Mouse (Mus musculus) T-helper 17 cell (primary cell): Measurements from ENCODE around the gene Mical2.

Experiments used
- in situ Hi-C, 2 experiments: fragments of 300-600 bp; cut with MboI, MseI; formaldehyde crosslinking; loops; 1 replicate in 1 of 2; 2 replicates in 1 of 2; pipeline ENCODE4 v1.15.1; 2025; ENCODE audit warnings: high pct_unique_total_duplicates in 2 of 2

Gene Mical2

GRCm38 (mm10) chr7:112274611-112275010, 49.0 kb downstream of the Mical2 start:
- in situ Hi-C loops, result no loop called here

DNA sequence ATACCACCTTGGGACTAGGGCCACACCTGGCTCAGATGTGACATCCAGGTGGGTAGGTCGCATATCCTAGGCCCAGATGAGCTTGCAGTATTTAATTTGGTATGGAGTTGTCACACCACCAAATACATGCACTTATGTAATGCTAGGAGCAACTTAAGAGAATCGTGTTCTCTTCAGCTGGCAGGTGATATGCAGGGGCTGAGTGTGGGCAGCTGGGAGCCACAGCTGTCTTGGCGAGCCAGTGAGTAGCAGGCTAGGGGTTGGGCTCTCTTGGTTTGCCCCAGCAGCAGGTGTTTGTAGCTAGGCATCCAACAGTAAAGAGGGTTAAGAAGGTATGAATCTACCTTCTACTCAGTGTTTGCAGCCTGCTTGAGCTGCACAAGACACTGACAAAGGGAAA, 49.4 kb downstream of the Mical2 start:
- in situ Hi-C loops, result no loop called here

GRCm38 (mm10) chr7:112275883-112276282, 50.2 kb downstream of the Mical2 start:
- in situ Hi-C loops, result no loop called here

- in situ Hi-C loops, result no loop called here
Measured at GRCm38 (mm10) chr7:112276823-112277222, 51.2 kb downstream of the Mical2 start.

DNA sequence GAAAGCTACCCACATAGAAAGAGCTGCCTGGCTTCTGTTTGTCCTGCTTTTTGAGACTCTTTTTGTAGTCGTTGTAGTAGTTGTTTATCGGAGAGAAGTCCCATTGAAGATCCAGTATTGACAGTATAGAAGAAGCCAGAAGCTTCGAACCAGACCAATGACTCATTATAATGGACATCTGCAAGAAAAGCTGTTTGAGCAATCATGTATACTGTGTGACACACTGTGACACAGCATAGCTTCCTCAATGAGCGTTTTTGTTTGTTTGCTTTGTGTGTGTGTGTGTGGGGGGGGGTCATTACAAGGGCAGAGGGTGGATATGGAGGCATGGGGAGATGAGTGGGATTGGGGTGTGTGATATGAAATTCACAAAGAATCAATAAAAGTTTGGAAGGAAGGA, 53.0 kb downstream of the Mical2 start:
- in situ Hi-C loops, result no loop called here

GRCm38 (mm10) chr7:112280474-112280873, 54.8 kb downstream of the Mical2 start:
- in situ Hi-C loops, result no loop called here

DNA sequence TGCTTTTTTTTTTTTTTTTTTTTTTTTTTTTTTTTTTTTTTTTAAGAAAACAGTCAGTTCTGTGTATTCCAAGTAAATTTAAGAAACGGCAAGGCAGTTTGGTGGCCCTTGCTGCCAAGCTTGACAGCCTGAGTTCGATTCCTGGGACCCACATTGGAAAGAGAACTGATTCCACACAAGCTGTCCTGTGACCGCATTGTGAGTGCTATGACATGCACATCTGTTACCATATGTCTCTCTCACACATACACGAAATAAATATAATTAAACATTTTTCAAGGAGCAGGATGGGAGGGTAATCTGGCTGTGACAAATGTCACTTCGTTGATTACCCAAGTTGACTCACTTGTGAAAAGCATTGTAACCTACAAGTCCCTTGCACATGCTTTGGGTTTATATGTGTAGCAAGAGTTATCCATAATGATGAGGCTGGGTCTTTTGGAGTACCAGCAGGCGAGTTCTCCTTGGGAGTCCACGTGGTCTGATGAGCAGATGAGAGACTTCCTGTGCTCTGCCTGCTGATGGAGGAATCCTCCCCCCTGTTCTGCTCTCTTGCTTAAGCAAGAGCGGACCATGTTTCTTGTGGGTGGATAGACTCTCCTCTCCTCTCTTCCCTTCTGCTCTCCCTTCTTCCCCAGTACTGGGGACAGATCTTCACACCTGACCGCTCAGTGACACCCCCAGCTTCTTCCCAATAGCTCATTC, 58.1 kb downstream of the Mical2 start:
- in situ Hi-C loops, result no loop called here

GRCm38 (mm10) chr7:112285573-112285972, 59.9 kb downstream of the Mical2 start:
- in situ Hi-C loops, result no loop called here

DNA sequence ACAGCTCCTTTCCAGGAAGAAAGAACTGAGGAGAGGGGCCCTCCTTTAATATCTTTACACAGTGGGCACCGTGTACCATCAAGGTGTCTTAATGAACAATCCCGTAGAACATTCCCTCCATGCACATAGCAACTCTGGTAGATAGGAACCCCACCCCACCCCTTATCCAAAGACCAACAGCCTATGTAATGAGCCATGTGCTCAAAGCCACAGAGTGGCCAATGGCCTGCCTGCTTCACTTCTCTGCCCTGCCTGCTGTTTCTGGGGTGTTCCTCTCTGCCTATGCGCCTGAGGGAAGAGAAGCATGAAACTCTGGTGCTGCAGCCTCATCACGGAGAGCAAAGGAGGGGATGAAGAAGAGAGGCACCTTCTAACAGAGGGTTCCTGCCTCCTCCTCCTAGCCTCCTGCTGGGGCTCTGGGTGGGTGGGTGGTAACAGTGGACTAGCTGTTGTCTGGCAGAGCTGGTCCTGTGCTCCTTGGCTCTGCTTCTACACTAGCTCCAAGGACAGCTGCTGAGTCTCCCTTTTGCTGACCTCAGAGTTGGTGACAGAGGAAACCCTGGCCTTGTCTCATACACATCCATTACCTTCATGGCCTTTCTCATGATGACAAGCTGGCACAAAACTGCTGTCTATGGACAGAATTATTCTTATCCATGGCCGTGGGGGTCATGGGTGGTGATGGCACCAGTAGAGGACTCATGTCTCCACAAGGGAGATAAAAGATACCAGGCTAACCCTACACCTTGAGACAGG, 62.9 kb downstream of the Mical2 start:
- in situ Hi-C loops, result no loop called here

DNA sequence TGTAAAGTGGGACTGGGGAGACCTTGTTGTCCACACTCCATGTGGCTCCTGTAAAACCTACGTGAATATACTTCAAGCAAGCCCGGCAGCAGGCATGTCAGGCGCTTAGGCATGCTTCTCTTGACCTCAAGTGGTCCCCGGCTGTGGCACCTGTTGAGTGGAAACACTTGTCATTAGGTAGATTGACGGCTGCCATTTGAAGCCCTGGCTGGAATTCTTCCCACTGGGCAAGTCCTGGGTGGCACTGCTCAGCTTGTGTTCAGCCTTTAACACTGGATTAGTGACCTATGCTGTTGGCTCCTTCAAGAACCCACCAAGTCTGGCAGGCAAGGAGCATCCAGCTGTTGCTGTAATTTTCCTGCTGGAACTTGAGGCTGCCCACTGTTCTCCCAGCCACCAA, 63.9 kb downstream of the Mical2 start:
- in situ Hi-C loops, result no loop called here

DNA sequence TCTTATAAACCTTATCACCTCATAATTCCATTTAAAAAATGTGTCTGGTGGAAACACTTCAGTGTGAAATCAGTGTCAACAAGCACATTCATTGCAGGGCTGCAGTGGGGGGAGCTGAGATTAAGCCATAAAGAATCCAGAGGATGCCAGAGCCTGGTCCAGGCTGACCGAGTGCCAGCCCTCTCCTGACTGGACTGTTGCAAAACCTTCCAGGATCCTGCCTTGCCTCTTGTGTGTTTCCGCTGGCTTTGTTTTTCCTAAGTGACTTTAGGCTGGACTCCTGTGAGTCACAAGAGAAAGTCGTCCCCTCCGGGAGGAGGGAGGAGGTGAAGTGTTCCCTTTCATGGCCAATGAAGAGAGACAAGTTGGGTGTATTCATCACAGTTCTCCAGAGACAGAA, 64.3 kb downstream of the Mical2 start:
- in situ Hi-C loops, result no loop called here

- in situ Hi-C loops, result no loop called here
Measured at GRCm38 (mm10) chr7:112293456-112294104, 67.9 kb downstream of the Mical2 start.

DNA sequence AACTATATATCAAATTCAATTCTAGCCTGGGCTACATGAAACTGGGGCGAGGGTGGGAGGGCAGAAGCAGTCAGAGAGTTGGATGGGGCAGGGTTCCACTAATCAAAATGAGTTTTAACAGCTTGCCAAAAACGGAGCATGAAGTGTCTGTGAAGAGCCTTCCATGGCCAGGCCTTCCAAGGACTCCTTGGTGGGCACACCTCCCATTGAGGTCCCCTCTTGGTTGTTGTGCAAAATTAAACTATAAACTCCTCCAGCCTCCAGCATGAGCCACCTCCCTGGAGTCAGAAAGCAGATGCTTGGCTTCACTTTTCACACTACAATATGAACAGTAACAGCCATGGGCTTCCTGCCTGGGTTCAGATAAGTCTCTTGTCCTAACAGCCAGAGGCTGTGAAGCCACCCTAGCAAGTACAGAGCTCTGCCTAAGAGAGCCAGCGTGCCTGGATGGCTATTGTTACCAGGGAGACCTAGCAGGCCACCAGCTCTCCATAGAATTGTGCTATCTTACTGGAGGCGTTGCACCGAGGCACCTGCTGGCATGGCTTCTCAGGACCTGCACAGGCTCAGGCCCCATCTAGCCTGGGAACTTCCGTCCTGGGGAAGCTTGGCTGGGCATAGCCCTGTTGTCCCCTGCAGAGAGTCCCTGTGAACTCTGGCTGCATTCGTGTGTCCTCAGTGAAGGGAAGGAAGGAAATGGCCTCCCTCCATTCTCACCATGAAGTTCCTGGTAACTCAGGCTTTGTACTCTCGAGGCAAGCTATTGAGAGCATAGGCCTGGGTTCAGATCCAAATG, 70.0 kb downstream of the Mical2 start:
- in situ Hi-C loops, result no loop called here

DNA sequence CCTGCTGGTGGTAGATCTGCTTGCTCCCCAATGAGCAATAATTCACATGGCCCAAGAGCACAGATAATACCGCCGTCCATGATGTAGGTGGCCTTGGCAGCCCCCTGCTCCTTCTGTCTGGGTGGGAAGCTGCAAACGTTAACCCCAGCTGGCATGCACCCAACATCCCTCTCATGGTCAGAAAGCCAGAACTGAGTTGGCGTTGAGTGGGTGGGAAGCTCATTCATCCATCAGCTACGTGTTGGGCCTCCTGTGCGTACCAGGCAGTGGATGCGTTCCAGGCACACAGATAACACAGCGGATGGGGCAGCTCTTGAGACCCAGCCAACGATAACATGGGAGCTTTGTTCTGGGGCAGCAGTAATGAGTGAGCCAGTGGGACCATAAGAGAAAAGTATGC, 72.4 kb downstream of the Mical2 start:
- in situ Hi-C loops, result no loop called here

GRCm38 (mm10) chr7:112298871-112299422, 73.3 kb downstream of the Mical2 start:
- in situ Hi-C loops, result no loop called here

GRCm38 (mm10) chr7:112299521-112300096, 74.0 kb downstream of the Mical2 start:
- in situ Hi-C loops, result no loop called here

DNA sequence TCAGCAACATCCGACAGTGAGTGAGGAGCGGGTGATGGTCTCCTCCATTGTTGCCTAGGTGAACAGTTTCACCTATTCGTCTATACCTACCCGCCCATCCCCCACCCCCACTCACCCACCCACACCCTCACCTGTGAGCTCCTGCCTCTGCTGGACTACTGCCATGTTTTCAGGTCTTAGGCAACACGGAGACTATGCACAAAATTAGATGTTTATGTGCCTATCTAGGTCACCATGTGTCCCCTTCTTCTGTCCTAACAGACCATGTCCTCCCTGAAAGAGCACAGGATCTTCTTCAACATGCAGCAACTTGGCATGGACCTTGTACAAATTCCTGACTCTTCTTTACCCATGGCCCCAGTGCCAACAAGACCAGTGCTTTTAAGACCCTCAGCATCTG, 74.5 kb downstream of the Mical2 start:
- in situ Hi-C loops, result no loop called here

DNA sequence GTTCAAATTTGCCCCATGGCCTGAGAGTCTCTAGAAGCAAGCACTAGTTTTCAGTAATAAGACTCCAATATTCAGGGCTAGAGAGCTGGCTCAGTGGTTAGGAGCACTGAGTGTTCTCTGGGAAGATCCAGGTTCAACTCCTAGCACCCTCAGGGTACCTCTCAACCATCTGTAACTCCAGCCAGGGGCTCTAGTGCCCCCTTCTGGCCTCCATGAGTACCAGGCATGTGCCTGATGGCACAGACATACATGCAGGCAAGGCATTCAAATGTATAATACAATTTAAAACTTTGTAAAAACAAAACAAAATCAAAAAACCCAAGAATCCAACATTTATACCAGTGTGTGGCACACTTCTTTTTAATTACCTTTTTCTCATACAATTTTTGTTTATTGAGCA, 75.4 kb downstream of the Mical2 start:
- in situ Hi-C loops, result no loop called here

GRCm38 (mm10) chr7:112304382-112304781, 78.7 kb downstream of the Mical2 start:
- in situ Hi-C loops, result no loop called here

DNA sequence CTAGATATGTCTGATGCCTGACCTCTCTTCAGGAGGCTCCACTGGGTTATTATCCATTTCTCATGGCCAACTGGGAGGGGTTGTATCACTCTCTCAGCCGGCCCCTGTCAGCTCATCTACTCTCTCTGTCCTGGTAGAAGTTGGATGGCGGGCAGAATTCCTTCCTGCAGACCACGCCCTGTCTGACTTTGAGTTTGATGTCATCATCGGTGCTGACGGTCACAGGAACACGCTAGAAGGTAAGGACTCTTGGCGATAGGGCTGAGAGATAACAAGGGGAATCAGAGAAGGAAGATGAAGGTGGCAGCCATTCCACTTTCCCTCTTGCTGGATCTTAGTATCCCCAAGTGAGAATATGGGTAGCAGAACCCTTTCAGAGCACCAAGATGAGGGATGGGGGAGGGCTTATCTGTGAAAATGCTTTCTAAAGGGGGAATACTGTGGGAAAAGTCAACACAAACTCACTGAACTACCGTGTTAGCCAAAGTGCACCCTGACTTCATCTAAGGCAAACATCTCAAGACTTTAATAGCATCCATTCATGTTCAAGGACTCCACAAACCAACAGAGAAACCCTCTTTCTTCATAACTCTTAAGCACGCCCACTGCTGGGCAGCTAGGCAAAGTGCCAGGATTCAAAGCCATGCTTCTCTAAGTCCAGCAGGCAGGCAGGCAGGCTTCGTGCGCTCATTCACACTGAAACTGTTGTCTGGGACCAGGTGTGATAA, 83.8 kb downstream of the Mical2 start:
- in situ Hi-C loops, result no loop called here

- in situ Hi-C loops, result no loop called here
Measured at GRCm38 (mm10) chr7:112310017-112310360, 84.3 kb downstream of the Mical2 start.
